Mouse (Mus musculus): Measurements from ENCODE around the gene Batf2.
"Not testable (repeated sequence)": the region's sequence is repeated elsewhere in the genome, so short reads cannot be mapped to it uniquely, and the experiment has no call there.

Batf2 gene

DNA sequence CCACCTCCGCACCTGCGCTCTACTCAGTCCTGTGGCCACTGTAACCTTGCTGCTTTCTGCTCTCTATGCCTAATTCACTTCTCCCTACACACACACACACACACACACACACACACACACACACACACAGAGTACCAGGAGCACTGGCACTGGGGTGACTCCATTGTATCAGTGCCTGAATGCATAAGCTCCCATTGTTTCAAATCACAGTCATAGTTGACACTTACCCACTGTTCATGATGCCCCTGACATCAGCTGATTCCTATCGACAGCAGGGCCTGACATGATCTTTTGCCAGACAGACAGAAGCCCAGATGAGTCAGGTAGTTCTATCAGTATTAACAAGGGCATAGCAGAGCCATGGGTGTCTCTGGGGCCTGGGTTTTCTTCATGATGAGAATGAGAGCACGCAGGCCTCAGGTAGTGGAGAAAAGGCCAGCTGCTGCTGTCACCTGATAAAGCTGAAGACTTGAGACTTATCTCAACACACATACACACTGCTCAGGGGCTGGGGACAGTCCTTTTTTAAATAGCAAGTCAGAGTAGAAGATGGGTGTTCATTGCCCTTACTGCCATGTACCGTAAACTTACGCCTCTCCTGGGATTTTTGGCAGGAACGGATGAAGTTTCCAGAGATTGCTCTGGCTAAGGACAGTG lies 8.5 kb upstream of the Batf2 start:
- DNase-seq (ENCODE audit: low read depth): no peak

DNA sequence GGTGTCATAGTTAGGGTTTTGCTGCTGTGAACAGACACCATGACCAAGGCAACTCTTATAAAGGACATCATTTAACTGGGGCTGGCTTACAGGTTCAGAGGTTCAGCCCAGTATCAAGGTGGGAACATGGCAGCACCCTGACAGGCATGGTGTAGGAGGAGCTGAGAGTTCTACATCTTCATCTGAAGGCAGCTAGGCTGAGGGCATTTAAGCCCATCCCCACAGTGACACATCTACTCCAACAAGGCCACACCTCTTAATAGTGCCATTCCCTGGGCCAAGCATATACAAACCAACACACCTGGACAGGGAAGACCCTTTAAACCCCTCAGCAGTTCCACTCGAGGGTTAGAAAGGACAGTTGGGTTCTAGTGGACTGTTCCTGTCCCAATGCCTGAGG lies 7.6 kb upstream of the Batf2 start:
- not testable (repeated sequence) for DNase-seq (ENCODE audit: low read depth)

DNA sequence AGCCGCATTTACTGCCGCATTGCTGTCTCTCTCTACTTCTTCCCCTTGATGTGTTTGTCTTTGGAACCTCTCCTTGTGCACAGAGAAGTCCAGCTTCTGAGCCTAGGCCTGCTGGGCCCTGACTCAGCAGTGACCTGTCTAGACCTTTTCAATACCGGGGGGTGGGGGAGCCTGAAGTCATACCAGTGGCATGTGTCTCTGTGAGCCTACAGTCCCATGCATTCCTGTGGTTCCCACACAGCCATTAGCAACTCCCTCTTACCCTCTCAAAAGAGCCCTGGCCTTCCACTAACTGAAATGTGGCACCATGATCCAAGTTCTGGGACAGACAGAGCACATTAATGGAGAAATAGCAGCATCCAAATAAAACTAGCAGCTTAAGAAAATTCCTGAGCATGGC lies 4.4 kb upstream of the Batf2 start:
- no peak for DNase-seq (ENCODE audit: low read depth)

DNA sequence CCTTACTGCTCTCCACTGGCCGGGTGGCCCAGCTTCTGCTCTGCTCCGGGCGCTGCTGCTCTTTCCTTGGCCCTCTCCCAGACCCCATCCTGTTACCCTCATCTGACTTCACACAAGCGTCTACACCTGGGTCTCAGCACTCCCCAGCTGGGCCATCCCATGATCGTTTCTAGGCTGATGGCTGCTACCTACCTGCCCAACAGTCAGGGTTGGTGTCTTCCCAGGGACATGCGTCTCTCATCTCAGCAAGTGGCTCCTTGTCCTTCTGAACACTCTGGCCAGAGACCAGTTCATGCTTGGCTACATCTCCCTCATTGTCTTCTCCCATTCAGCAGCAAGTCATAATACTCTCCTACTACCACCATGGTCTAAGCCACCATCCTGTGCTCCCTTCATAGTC lies 1.1 kb upstream of the Batf2 start:
- peak; percentile 23 for DNase-seq (ENCODE audit: low read depth)

DNA sequence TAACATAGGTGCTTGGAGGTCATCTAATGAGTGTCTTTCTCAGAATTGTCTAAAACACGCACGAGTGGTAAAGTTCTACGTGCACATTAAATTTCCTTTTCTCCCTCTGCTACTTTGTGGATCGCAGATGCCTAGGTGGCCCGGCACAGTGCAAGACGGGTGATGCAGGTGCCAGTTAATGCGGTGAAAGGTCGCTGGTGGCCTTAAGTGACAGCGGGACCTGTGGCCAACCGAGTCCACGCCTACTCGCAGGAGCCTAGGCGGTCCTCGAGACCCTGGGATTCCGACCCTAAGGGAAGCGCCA lies 457 bp upstream of the Batf2 start:
- no peak for DNase-seq (ENCODE audit: low read depth)

DNA sequence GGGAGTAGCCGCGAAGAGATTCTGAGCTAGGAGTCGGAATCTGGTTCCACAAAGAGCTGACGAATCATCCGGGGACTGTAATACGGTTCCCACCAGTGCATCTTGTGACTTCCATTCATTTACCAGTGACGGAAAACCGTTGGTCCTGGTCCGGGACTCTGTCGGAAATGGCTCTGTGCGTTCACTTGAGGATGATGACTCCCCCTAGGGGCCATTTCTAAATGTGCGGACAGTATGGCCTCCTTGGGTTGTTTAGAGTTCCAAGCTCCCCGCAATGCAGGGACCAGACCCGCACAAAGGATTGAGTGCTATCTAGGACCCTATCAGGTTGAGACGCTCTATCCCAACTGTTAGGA lies 589 bp downstream of the Batf2 start, which contains the start of gene Arl2:
Arl2 (minus strand) TSS at position 155 of the 356 bp plus-strand sequence.
- peak; percentile 95 for DNase-seq (ENCODE audit: low read depth)

DNA sequence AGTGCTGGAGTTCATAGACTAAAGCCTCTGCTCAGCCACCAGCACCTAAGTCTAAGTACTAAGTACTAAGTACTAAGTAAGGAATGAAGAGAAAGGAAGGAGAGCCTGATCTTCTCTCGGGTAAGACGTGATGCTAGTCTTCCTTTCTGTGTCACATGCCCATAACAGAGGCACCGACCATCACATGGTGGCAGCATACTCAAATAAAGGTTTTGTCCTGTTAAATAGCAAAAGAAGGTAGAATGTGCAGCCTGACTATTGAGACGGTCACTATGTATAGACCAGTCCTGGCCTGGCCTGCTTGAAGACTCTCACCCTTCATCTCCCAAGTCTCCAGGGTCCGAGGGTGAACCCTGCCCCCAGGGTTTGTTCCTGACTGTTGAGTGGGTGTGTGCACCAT lies 4.1 kb downstream of the Batf2 start:
- no peak for DNase-seq (ENCODE audit: low read depth)

DNA sequence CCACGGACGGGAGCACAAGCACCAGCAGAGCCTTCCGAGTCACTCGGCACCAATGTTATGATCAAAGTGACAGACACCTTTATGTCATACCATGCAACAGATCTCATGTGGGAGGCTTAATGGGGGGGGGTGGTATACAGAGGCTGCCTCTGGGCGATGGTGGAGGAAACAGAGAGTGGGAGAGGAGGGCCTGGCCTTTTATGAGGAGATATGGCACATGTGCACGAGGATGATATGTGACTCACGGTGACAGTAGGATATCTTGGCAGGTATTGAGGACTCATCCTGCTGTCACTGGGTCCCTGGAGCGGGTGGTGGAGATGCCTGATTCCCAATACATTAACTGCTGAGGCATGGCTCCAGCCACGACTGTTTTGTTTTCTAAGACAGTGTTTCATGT lies 14.4 kb downstream of the Batf2 start:
- DNase-seq (ENCODE audit: low read depth): no peak

DNA sequence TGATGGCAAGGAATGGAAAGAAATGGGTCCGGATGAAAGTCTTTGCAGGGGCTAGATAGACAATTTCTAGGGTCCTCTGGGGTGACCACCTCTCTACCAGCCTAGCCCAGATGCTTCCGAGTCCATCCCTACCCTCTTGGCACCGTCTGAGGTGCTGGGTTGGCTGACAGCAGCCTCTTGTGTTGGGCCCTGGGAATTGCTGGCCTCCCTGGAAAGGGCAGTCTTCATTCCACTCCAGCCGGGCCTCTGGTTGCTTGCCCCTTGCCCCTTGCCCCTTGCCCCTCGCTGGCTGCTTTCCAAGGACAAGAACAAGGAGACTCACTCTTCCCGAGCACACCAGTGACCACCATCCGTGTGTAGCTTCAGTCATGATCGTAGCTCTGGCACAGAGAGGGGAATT lies 15.6 kb downstream of the Batf2 start:
- DNase-seq (ENCODE audit: low read depth): no peak

DNA sequence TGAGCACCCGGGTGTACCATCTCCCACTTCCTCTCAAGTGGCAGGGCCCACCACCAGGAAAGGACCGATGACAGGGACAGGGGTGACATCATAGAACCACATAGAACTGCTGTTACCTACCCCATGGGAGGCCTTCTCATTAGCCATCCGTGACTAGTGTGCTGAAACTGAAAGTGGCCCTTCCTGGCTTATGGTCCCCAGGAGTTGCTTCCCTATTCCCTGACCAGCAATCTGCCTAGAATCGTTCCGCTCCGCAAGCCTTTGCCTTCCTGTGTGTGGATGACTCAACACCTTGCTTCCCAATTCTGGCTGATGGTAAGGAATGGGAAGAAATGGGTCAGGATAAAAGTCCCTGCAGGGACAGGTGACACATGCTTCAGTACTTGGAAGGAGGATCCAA lies 16.4 kb downstream of the Batf2 start:
- no peak for DNase-seq (ENCODE audit: low read depth)

DNA sequence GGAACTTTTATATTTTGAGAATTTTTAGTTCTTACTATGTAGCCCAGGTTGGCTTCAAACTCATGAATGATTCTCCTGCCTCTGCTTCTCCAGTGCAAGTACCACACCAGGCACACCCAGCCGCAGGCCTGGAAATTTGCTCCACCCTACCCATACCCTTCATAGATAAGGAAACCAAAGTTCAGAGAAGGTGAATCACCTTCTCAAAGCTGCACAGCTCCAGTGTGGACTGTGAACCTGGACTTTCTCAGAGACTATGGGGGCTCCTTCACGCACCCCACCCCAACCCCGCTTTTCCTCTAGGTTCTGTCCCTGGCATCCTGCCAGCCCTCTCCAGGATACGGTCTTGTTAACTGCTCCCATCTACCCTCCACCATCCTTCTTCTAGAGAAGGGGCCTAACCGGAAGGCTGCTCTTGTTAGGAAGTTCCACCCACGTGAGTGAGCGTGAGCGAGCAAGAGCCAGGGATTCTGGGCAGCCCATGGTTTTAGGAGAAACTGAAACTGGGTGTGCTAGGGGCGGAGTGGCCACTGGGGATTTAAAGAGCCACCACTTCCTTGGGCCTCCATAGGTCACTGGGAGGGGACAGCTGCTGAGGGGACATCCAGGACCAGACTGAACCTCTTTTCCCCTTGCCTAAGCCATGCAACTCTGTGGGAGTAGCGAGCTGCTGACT lies 23.2 kb downstream of the Batf2 start:
- no peak for DNase-seq (ENCODE audit: low read depth)

DNA sequence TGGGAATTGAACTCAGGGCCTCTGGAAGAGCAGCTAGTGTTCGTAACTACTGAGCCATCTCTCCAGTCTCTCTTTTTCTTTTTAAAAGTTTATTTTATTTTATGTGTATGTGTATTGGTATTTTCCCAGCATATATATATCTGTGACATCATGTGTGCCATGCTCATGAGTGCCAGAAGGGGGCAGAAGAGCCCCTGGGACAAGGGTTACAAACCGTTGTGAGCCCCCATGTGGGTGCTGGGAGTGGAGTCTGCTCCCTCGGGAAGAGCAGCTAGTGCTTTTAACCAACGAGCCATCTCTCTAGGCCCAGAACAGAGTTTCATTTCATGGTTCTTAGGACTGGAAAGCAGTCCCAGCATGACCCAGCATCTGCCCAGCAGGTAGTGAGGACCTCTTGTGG lies 26.0 kb downstream of the Batf2 start:
- no peak for DNase-seq (ENCODE audit: low read depth)

DNA sequence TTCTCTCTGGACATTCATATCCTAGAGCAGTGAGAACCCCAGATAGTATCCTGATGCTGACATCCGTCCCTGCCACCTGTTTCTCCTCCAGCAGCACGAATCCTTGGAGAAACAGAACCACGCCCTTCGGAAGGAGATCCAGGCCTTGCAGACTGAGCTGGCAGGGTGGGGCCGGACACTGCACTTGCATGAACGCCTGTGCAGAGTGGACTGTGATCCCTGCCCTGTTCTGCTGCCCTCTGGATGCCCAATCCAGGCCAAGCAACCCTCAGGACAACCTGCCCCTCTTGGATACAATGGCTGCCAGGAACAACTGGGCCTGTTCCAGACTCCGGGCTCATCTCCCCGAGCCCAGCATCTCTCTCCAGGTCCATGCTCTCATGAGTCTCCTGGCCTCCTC lies 30.4 kb downstream of the Batf2 start:
- no peak for DNase-seq (ENCODE audit: low read depth)

DNA sequence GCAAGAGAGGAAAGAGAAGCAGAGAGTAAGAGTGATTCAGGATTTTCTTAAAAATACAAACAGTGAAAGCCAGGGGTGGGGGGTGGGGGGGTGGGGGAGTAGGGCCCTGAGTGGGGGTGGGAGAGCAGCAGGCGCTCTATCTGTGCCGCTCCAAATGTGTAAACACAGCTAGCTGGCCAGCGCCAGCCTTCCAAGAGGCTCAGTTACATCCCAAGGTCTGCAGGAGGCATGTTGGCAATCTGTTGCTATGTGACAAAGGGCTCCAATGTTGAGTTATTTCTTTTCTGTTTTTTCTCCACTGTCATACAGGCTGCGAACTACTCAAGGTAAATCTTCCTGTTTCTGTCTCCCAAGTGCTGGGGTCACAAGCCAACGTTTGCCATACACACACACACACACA lies 34.0 kb downstream of the Batf2 start:
- DNase-seq (ENCODE audit: low read depth): no peak

DNA sequence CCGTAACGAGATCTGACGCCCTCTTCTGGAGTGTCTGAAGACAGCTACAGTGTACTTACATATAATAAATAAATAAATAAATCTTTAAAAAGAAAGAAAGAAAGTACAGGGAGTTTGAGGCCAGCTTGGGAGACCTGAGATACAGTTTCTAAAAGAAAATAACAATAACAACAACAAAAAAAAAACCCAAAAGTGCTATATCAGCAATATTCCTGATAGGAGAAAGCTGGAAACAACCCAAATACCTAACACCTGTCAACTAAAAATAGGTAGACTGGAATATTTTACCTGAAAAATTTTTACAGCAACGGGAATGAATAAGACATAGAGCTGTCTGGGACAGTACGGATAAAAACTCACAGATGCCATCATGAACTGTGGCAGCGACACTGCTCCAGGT lies 38.0 kb downstream of the Batf2 start:
- no peak for DNase-seq (ENCODE audit: low read depth)

DNA sequence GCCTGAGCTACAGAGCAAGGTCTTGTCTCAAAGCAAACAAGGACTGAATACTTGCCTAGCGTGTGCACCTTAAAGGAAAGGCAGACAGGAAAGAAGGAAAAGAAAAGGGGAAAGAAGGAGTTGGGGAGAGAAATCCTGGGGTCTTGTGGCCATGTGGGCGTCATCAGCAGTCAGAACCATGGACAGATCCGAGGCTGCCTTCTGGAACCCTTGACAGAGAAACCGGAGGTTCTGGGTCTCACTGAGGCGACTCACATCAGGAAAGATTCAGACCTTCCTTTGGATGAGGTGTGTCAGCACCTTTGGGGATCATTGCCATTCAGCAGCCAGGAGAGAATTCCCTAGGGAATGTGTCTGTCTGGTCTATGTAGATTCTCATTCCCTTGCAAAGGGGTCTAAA lies 40.8 kb downstream of the Batf2 start:
- DNase-seq (ENCODE audit: low read depth): peak; percentile 20

DNA sequence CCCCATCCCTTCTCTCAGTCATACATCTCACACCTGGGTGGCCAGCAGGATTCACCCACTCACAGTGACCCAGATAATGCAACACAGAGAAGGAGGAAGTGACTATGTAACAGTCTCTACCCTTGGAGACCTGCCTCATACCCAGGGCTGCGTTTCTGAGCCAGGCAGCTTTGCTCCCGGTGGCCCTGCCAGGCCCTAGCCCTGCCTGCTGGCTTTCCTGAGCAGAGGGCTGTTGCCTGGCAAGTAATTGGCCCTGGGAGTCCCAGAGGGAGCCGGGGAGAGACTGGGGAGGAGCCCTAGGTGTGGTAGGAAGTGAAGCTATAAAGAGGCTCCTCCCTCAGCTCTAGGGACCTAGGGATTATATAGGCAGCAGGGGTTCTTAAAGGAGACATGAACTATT lies 41.8 kb downstream of the Batf2 start:
- DNase-seq (ENCODE audit: low read depth): no peak

DNA sequence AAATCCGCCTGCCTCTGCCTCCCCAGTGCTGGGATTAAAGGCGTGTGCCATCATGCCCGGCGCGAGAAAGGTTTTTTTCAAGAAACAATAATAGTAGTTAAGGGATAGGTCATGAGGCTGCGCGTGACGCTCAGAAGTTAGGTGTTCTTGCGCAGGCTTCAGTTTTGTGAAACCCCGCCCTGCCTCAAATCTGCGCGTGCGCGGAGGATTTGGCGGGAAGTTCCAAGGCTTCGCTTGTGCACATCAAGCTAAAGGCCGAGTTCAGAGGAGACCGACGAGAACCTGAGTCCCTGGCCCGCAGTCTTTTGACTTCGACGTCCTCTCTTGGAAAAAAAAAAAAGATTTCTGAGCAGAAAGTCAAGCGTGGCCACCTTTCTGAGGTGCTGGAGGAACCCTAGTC lies 43.3 kb downstream of the Batf2 start, which contains the start of gene Majin:
Majin (plus strand) TSS at position 258 of the 400 bp plus-strand sequence.
- no peak for DNase-seq (ENCODE audit: low read depth)

DNA sequence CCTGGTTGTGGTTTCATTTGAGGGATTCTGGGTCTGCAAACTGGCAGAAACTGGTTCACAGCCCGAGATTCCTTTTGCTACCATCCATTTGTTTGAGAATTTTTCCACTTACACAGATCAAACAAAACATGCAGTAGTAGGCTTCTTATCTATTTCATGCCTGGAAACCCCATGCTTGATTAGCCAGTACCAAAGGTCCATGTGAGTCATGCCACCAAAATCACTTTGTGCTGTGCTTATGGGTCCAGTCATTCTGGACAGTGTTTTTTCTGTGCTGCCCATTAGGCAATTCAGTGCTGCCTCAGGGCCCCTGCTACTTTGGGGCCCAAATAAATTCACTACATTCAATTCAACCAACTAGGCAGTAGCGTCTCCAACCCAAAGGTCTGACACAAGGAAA lies 63.5 kb downstream of the Batf2 start:
- no peak for DNase-seq (ENCODE audit: low read depth)

DNA sequence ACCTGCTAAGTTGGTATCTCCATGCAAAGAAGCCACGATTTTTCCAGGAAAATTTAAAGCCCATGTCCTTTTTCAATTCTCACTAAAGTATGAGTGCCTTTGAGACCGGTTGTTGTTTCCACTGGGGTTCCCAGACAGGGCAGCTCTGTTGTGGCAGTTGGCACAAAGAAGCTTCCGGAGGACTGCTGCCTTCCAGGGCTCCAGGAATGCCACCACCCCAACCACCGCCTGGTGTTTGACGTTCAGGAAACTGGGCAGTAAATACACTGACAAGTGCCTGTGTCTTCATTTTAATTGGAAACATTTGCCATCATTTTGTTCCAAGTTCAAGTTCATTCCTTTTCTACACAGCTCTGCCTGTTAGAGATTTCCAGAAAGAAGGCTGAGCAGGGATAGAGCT lies 65.9 kb downstream of the Batf2 start:
- DNase-seq (ENCODE audit: low read depth): no peak

DNA sequence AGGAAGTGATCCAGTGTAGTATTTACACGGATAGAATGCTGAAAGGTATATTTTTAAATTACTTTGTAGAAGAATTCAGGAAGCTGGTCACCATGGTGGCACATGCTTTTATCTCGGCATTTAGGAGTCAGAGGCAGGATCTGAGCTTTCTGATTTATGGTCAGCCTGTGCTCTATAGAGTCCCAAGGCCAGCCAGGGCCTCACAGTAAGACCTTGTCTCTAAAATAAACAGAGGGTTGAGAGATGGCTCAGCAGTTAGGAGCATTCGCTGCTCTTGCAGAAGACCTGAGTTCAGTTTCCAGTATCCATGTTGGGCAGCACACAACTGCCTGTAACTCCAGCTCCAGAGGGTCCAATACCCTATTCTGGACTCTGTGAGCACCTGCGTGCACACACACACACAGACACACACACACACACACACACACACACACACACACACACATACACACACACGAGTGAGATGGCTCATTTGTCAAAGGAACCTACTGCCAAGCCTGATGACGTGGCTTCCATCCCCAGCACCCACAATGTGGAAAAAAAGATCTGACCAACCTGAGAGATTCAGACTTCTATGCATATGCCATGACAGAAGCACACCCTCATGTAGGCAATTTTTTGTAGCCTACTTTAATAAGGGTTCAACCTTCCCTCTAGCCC lies 75.4 kb downstream of the Batf2 start:
- no peak for DNase-seq (ENCODE audit: low read depth)

DNA sequence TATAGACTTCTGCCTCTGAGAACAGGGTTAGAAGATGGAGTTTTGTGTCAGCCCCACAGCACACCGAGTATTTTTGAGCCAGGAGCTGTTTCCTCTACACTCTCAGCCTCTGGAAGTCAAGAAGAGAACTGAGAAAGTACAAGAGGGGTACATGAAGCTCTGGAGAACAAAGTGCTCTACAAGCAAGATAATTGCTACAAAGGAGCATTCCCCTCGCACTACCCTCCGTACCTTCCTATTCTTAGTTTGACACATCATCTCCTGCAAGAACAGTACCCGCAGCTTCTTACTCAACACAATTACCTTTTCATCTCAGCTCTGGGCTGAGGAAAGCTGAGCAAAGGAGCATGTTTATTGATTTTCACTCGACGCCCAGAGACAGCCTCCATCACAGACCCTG lies 77.8 kb downstream of the Batf2 start:
- DNase-seq (ENCODE audit: low read depth): no peak

Data from induced T-regulatory cell, adult 2 months (primary cell).